Mouse (Mus musculus) brown adipose tissue, adult 24 weeks (tissue): ENCODE data around the gene Uaca. TPM values are rescaled to one million over a fixed set of nuclear protein-coding genes. Genes with fewer than 3 reads are reported as not detected.

Experiments used
- H3K27ac ChIP-seq: fragments of 200-500 bp; replicated peaks from 2 replicates; pipeline ENCODE4 v1.5.1; 2012; ENCODE audit warnings: low read depth, mild to moderate bottlenecking, low read length
- H3K4me1 ChIP-seq: fragments of 200-500 bp; 2 replicates; pipeline ENCODE4 v1.6.1; 2012; ENCODE audit warnings: low read length, mixed read lengths; ENCODE audit not compliant: control insufficient read depth, insufficient read depth, insufficient read length
- H3K4me3 ChIP-seq: fragments of 200-500 bp; 2 replicates; pipeline ENCODE4 v1.5.1; 2012; ENCODE audit warnings: low read depth, mild to moderate bottlenecking, low read length, moderate library complexity; ENCODE audit not compliant: insufficient read depth
- polyA plus RNA-seq: library from polyadenylated mRNA; stranded (reverse); fragments of >200 nt; gene quantifications from 2 replicates; pipeline ENCODE4 v1.2.4, GENCODE M21; 2012; ENCODE audit not compliant: missing spikeins, insufficient read depth, insufficient read length

Gene Uaca
- polyA plus RNA-seq, 1 experiment = 13.8 TPM

DNA sequence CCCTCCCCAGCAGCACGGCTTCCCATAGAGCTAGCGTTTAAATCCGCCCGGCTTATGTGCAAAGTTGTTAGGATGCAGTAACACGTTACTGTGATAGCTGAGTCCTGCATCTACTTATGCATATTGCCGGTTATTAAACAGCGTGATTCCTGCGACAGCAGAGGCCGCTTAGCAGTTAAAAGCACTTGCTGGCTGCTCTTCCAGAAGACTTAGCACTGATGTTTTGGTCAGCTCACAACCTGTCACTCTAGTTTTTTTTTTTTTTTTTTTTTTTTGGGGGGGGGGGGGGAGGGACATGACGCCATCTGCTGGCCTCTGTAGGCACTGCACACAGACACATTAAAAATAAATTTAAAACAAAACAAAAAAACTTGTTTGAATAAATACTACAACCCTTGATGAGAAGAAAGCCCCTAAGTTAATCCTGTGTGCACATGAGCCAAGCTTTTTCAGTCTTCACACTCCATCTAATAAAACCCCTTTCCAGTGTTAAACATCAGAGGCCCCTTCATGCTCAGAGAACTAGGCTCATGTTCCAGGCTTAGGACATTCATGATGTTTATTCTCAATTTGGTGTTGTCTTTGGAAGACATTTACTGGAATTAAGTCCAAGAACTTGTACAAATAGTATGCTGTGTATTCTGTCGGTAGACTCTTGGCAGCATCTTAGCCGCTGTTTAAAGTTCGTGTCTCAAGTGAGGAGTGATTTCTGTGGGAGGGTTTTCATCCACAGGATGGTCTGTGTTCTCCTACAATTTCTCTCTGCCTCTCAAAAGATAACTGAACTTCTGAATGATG is 79.1 kb downstream of the Uaca start:
- Histone ChIP-seq H3K4me1 (no peaks in the 10 kb centered on the region; the same call in 1 of the 2 replicates), H3K27ac (no peak overlapping the region), H3K4me3 (peak overlapping the region; percentile 26; the same call in 1 of the 2 replicates)

DNA sequence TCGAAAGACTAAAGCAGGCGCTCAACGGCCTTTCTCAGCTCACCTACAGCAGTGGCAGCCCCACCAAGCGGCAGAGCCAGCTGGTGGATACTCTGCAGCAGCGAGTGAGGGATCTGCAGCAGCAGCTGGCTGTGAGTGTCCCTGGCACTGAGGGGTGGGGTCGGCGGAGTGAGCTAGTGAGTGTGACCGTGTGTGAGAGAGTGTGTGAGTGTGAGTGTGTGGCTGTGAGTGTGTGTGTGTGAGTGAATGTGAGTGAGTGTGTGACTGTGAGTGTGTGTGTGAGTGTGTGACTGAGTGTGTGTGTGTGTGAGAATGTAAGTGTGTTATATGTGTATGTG is 79.7 kb downstream of the Uaca start:
- Histone ChIP-seq H3K4me3 (no peak overlapping the region), H3K27ac (no peak overlapping the region), H3K4me1 (no peaks in the 10 kb centered on the region; the same call in 1 of the 2 replicates)

DNA sequence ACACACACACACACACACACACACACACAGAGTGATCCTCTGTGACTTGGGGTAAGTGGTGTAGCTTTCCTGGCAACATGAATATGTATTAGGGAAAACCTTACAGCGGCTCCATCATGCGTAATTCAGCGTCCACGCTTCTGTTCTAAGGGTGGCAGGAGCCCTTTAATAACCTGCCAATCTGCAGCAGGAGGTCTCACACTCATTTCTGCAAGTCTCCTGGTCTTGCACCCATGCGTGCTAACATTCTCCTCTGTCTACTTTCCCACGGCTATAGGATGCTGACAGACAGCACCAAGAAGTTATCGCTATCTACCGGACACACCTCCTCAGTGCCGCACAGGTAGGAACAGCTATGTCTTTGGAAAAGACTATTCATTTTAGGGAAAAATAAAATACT is 81.7 kb downstream of the Uaca start:
- H3K4me1 ChIP-seq = no peaks in the 10 kb centered on the region; the same call in 1 of the 2 replicates
- no peak overlapping the region for H3K4me3 ChIP-seq
- H3K27ac ChIP-seq = no peak overlapping the region

DNA sequence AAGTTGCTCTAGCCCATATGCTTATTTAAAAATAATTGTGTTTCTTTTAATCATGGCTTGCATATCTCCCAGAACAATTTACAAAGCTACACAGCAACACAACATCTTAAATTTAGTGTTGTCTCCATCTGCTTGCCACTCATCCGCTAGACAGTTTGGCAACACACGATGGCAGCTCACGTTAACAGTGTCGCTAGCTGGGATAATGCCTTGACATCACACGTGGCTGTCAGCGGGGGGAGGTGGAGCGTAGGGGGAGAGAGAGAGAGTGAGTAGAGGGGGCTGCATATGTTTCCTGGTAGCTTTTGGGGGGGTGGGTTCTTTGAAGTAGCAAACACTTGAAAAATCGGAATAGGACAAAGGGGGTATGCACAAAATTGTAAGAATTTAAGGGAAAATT is 82.2 kb downstream of the Uaca start:
- Histone ChIP-seq H3K4me1 (no peaks in the 10 kb centered on the region), H3K27ac (no peak overlapping the region), H3K4me3 (no peak overlapping the region)

DNA sequence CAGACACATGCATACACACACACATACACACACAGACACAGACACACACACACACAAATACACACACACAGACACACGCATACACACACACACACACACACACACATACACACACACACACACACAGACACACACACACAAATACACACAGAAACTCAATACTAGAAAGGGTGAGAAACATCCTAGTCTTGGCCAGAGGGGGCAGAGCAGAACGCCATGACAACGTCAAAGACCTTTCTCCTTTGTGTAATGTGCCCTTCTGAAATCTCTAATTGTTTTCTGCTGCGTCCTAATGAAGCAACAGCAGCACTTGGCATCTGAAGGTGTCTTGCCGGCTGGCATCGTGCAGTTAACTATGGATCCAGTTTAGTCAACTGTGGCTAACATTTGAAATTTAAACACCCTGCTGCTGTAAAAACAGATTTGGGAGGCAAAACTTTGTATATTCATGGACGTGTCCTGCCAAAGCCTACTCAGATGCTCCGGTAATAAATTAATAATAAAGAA is 83.8 kb downstream of the Uaca start:
- Histone ChIP-seq H3K4me3 (no peak overlapping the region), H3K27ac (no peak overlapping the region), H3K4me1 (no peaks in the 10 kb centered on the region)

DNA sequence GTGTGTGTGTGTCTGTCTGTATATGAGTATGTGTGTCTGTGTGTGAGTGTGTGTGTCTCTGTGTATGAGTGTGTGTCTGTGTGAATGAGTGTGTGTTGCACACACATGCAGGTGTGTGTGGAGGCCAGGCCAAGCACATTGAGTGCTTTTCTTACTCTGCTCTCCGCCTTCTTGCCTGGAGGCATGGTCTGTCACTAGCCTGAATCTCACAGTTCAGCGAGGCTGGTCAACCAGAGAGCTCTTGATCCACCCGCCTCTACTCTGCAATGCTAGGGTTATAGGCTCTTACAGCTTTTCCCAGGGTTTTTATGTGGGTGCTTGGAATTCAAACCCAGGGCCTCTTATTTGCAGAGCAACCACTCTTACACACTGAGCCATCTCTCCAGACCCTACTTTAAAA is 84.3 kb downstream of the Uaca start:
- Histone ChIP-seq H3K27ac (no peak overlapping the region), H3K4me1 (no peaks in the 10 kb centered on the region), H3K4me3 (no peak overlapping the region)

DNA sequence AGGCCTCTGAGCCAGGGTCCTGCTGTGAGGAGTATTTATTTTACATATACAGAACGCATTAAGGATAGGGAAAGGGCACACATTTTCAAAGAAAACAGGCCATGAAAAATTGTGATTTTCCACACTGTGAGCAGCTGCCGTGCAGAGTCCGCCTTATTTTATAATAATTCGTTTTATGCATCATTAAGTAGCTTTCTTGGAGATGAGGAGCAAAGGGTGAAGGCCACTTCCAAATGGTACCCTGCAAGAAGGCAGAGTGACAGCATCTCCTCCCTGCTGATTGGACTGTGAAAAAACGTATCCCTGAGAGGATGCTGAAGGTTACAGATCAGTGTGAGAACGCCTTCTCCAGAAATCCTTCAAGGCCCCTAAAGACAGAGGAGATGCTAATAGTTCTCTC is 90.8 kb downstream of the Uaca start:
- H3K4me3 ChIP-seq = no peak overlapping the region
- no peaks in the 10 kb centered on the region for H3K4me1 ChIP-seq
- no peak overlapping the region for H3K27ac ChIP-seq

DNA sequence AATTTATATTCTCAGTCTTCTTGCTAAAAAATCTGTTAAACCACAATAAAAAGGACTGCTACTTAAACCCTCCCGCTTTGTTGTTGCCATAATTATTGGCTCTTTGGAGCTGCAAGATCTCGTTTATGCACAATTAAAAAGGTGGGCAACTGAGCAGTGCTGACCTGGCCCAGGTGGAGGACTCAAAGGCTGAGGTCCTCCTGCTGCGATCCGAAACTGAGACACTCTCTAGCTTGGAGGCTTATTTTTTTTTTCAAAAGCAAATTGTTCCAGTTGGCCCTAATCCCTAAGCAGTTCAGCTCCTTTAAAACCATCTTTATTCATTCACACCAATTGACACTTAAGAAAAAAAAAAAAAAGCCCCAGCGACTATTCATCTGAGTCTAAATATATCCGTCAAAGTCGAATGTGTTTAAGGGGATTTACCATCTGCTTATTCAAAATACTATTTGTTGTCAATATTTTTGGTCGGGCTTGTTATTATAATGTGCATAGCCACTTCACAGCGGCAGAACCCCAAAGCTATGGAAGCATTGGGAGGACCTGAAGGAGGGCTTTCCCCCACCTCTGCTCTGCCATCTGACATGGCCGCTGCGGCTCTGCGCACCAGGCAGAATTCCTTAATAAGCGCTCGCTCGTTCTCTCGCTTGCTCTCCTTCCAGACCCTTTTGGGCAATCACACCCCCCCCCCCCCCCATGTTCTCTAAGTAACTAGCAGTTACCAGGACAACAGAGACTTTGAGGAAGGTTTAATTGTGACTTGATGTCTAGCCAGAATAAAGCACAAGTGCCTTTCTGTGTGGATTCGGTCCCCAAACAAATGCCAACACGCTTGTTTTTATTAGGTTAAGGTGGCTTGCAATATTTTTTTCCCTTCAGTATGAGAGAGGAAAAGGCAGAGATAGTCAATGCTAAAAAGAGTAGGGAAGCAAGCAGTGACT is 92.4 kb downstream of the Uaca start:
- Histone ChIP-seq H3K27ac (no peak overlapping the region), H3K4me1 (no peaks in the 10 kb centered on the region), H3K4me3 (no peak overlapping the region)

DNA sequence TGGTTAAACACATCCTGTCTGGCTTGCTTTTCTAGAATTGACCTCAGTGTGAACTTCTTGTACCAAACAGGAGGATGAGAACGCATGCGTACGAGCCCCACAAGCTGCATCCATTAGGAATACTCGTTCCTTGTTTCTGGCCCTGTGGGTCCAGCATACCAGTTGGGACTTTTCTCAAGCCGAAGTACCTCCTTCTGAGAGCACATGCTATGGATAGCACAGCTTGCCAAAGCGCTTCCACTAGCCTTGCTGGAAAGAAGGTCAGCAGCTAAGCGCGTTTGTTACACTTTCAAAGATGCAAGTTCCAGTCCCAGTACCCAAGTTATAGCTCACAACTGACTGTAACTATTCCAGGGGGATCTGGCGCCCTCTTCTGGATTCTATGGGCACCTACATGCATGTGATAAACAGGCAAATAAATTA is 93.1 kb downstream of the Uaca start:
- Histone ChIP-seq H3K27ac (no peak overlapping the region), H3K4me3 (no peak overlapping the region), H3K4me1 (no peaks in the 10 kb centered on the region)

DNA sequence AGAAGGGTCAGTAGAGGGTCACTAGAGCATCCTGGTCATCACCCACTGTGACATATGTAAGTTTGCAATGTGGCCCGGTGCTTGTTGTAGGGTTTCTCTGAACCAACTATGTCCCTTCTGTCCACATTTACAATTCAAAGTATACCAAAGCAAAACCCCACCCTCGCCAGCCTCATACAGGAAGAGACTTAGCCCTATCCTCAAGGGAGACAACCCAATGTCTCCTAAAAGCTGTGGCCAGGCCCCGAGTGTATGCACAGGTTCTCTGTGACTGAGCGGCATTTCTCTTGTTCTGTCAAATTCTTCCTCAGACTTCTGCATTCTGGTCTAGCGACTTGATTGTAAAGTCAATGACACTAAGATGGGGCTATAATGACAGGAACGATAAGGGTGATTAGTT is 99.2 kb downstream of the Uaca start:
- Histone ChIP-seq H3K4me3 (no peak overlapping the region), H3K27ac (no peak overlapping the region), H3K4me1 (no peaks in the 10 kb centered on the region)

DNA sequence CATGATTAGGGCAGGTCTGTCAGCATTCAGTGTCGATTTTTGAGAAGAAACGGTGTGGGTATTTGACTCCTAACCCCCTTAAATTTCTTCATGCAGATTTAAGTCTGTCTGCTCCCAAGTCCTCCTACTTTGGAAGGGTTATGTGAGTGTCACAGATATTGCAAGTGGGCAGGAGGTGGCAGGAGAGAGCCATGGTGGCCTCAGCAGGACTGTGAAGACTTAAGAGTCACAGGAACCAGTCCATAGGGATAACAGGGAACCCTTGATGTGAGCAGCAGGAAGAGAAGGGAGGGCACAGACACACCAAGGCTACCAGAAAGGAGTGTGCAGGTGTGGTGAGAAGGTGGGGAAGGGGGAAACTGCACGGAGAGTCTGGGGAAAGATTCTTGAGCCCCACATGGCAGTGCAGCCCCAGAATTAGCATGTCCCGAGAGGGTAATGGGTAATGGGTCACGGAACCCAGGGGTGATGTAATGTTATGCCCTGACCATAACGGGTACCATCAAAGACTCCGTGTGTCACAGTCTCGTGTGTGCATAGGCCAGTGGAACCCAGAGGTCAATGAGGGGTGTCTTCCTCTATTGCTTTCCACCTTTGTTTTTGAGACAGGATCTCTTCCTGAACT is 101.3 kb downstream of the Uaca start:
- no peak overlapping the region for H3K4me3 ChIP-seq
- H3K4me1 ChIP-seq = no peaks in the 10 kb centered on the region
- no peak overlapping the region for H3K27ac ChIP-seq

DNA sequence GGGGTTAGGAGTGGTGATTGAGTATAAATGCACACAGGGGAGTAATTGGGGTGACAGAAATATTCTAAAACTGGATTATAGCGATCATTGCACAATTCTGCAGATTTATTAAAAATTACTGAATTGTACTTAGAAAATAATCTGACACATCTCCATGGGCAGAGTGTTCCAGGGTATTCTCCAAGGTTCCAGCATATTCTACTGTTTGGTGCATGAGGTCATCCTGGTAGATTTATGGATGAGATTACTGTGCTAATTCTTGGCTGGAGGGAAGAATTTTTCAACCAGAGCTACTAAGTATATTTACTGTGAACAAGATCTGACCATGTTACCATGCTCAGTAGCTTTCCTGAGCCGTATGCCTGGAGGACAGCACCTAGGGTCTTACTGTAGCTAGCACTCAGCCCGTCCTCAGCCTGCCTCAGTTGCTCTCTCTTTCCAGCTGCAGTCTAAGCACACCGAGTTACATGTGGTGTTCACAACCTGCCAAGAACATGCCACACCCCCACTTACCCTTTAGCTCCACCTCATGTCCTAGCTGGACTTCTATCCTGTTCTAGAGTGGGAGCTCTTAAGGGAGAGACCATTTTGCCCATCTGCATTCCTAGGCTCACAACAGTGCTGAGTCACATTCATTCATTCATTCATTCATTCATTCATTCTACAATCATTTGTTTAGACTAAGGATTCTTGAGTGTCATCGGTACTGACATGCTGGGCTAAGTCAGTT is 104.1 kb downstream of the Uaca start:
- Histone ChIP-seq H3K27ac (no peak overlapping the region), H3K4me1 (peaks cover 3% of the 10 kb centered on the region; the same call in 1 of the 2 replicates), H3K4me3 (no peak overlapping the region)

DNA sequence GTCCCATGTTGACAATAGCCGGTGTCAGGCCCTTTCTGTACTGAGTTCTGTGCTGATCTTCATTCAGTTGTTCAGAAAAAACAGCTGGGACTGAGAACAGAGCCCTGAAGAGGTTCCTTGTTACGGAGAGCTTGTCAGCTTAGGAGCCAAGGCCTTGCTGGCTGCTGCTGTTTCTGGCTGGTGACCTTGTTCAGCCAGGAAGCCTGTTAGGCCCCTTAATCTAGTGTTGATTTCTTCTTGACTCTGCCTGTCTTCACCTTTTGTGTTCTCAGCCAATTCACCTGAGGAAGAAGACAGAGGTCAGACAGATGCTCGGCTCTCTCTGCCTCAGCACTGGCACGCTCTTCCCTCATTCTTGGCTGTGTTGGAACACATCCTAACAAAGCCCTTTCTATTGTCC is 104.9 kb downstream of the Uaca start:
- Histone ChIP-seq H3K4me1 (peaks cover 3% of the 10 kb centered on the region; the same call in 1 of the 2 replicates), H3K4me3 (no peak overlapping the region), H3K27ac (no peak overlapping the region)

DNA sequence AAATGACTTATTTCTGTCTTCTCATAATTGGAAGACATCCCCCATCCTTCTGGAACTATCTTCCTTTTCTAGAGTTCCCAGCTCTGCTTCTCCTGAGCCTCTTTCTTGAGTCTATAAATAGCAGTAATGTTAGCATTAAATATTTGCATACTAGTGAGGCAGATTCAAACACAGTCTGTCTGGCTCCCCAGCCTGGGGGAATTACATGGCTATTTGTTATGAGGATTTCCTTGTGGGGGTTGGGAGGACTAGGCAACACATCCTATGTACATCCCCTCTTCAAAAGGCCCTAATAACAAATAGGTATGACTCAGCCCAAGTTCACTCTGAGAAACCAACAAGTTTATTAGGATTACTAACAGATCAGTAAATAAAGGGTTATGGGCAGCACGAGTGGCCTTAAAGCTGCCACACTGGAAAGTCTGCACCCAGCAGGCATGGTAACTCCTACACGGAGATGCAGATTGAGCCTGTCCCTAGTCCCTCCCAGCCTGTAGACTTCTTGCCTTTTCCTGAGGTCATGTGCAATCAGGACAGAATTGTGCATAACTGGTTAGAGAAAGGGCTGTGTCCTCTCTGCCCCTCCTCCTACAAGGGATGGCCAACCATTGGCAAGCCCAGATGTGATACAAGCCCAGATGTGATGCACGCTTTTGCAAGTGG is 105.6 kb downstream of the Uaca start:
- Histone ChIP-seq H3K4me3 (no peak overlapping the region), H3K27ac (no peak overlapping the region), H3K4me1 (peaks cover 3% of the 10 kb centered on the region; the same call in 1 of the 2 replicates)
